Mouse (Mus musculus) bone marrow, adult 2 months (tissue): ENCODE measurements around the gene Adgre1. TPM values are rescaled to one million over a fixed set of nuclear protein-coding genes. Genes with fewer than 3 reads are reported as not detected.
A peak's percentile ranks its signal among the peaks of the same experiment; 100 is the strongest.

Experiments used
- H3K27ac ChIP-seq: fragments of 200-500 bp; 2 replicates; pipeline ENCODE4 v1.5.1; 2012; ENCODE audit warnings: low read depth, mild to moderate bottlenecking, control low read depth, inconsistent platforms, low read length; ENCODE audit not compliant: control insufficient read depth, poor library complexity, insufficient read depth
- H3K4me1 ChIP-seq: fragments of 200-500 bp; 2 replicates; pipeline ENCODE4 v1.6.1; 2011; ENCODE audit warnings: low read length; ENCODE audit not compliant: control insufficient read depth, insufficient read depth
- H3K4me3 ChIP-seq: fragments of 200-500 bp; replicated peaks from 2 replicates; pipeline ENCODE3; 2011; ENCODE audit warnings: mild to moderate bottlenecking, low read depth, low read length, control low read depth; ENCODE audit not compliant: control insufficient read depth
- CTCF ChIP-seq: fragments of 200-500 bp; IDR thresholded peaks from 2 replicates; pipeline ENCODE4 v1.5.1; 2011; ENCODE audit warnings: low read length, control low read depth; ENCODE audit not compliant: control insufficient read depth, insufficient read depth
- POLR2A ChIP-seq: fragments of 200-500 bp; IDR thresholded peaks from 2 replicates; pipeline ENCODE4 v1.6.1; 2011; ENCODE audit warnings: low read depth, mild to moderate bottlenecking, control low read depth, low read length, borderline replicate concordance; ENCODE audit not compliant: control insufficient read depth
- WGBS: fragments of 180-500 bp; shearing (Covaris S2); methylation state at CpG from one replicate; pipeline ENCODE4 v1.1.7; 2018; 5-methylcytosine and 5-hydroxymethylcytosine counted together
- polyA plus RNA-seq: library from polyadenylated mRNA; stranded (reverse); fragments of >200 nt; gene quantifications from 2 replicates; pipeline ENCODE4 v1.2.4, GENCODE M21; 2011; ENCODE audit warnings: low replicate concordance; ENCODE audit not compliant: missing spikeins, insufficient read depth, insufficient read length

Adgre1 gene
- polyA plus RNA-seq, 1 experiment, result 5.6 TPM

DNA sequence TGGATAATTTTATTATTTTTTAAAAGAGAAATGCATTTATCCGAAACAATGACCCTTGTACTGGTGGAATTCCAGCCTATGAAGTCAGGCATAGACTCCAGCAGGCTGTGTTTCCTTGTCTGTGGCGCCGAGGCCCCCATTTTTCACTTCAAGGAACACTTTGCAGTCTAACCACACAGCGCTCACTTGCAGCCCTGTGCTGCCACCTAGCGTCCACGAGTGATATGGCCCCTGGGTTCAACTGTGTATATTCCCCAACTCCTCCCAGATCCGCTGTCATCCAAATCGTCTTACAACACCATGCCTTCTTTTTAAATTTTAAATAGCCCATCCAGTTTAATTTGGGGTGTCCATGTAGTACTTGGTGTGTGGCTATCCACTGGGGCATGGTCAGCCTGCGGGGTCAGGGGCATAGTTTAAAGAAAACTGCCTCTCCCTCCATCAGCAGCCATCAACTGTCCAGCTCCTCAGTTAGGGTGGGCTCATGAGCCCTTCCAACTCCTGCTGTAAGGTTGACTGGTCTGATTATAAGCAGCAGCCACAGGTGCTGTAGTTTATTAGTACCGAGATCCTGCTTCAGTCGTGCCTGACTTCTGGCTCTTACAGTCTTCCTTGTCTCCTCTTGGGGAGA lies 22.7 kb upstream of the Adgre1 start:
- Histone ChIP-seq H3K27ac (no peak overlapping the region), H3K4me1 (peaks cover 14% of the 10 kb centered on the region), H3K4me3 (no peak overlapping the region)
- no peak for TF ChIP-seq POLR2A
- TF ChIP-seq CTCF, result peak; percentile 99
- WGBS, result 11% methylated on average over 11 of the region's 11 CpGs

DNA sequence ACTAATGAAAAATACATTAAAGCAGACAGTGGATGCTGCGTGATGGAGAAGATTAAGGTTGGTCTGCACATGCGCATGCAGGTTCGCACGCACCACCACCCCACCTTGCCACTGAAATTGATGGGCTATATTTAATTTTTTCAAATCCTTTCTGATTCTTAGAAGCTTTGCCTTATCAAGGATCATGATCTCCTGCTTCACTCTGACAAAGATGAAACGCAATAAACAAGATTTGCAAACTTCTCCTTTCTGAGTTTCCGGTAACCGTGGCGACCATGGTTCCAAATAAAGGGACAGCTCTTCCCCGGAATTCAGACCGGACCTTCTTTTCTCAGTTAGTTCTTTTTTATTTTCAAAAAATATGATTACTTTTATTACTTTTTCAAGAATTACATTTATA lies 20.5 kb upstream of the Adgre1 start:
- Histone ChIP-seq H3K4me1 (peaks cover 21% of the 10 kb centered on the region), H3K27ac (peak overlapping the region; percentile 50; the same call in 1 of the 2 replicates), H3K4me3 (peak overlapping the region; percentile 42)
- under 1% methylated on average over 10 of the region's 10 CpGs for WGBS
- TF ChIP-seq POLR2A, result no peak
- no peak for TF ChIP-seq CTCF

DNA sequence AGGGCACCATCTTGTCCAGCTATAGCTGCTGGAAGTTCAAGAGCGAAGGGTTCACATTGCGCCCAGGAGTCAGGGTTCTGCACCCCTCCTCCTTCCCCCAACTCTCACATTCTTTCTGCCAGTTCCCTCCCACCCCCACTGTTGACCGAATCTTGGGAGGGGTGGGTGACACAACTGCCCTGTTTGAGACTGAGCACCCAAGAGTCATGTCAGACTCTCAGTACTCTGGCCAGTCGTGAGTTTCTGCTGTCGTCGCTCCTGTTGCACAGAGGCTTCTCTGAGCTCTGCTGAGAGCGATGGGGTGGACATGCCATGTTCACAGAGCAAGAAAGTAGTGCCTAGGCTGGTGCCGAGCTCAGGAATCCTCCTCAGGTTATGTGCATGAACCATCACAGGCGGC lies 19.2 kb upstream of the Adgre1 start:
- Histone ChIP-seq H3K27ac (peak overlapping the region; percentile 56), H3K4me1 (peaks cover 23% of the 10 kb centered on the region), H3K4me3 (no peak overlapping the region)
- WGBS, result 54% methylated on average over 9 of the region's 9 CpGs
- no peak for TF ChIP-seq POLR2A
- no peak for TF ChIP-seq CTCF

DNA sequence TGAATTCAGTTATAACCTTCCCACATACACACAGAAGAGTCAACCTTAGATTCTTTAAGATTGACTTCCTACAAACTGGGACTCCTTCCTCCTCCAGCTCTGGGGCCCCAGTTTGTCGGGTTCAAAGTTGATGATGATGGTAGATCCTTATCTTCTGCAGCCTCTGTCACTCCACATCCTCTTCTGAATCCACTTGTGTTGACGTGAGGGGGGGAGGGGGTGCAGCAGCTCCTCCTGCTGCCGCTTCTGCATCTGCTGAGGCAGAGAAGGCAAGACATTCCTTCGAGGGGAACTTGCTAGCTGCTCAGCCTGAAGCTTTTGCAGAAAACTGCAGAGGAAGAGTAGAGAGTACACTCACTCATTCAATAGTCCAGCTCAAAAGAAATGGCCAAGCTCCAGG lies 16.9 kb upstream of the Adgre1 start:
- Histone ChIP-seq H3K4me1 (peaks cover 26% of the 10 kb centered on the region), H3K4me3 (no peak overlapping the region), H3K27ac (peak overlapping the region; percentile 36; the same call in 1 of the 2 replicates)
- TF ChIP-seq POLR2A (no peak), CTCF (no peak)
- 16% methylated on average over 4 of the region's 4 CpGs for WGBS

DNA sequence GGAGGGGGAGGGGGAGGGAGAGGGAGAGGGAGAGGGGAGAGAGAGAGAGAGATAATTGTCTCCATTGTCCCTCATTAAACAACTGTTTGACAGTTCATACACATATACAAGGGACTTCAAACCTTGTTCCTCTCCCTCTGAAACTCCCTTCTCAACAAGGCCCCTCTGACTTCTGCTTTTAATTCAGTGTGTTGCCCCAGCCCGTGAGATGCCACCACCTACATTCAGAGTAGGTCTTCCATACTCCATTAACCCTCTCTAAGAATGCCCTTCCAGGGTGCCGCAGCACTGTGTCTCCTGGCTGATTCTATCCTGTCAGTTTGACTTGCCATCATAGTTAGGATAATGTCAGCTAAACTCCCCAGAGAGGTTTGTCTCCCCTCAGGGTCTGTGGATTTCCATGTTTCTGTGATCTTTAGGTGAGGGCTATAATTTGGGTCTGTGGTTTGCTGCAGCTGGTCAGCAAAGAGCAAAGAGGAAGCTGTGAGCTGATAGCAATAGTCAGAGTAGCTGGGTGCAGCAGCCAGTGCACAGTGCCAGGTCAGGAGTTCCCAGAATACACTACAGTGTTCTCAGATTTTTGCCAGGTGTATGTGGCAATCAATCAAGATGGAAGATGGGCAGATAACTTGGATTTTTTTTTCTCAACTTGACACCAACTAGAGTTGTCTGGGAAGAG lies 14.3 kb upstream of the Adgre1 start:
- peak overlapping the region; percentile 87 for H3K27ac ChIP-seq
- whole genome bisulfite sequencing, result 3% methylated on average over 2 of the region's 2 CpGs
- H3K4me1 ChIP-seq, result peaks cover 20% of the 10 kb centered on the region
- H3K4me3 ChIP-seq, result no peak overlapping the region
- no peak for TF ChIP-seq CTCF
- TF ChIP-seq POLR2A, result no peak

DNA sequence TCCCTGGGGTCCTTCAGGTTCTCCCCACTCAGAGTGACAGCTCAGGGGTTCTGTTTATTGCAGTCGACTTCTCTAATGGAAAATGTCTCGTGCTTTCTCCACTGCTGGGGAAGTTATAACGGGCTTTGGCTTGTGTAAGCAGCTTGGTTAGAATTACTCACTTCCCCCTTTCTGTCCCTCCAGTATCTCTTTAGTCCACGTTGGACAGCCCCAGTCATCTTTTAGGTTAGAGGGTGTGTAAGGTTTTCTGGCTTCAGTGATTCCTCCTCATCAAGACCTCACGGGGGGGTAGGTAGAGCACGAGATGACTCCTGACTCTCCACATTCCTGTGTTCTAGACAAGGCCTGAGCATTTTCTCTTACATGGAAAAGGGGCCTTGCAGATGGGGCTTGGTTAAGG lies 11.5 kb upstream of the Adgre1 start:
- no peak for TF ChIP-seq POLR2A
- TF ChIP-seq CTCF, result no peak
- WGBS, result 3% methylated on average over 6 of the region's 6 CpGs
- Histone ChIP-seq H3K4me1 (peaks cover 13% of the 10 kb centered on the region), H3K27ac (peak overlapping the region; percentile 72), H3K4me3 (no peak overlapping the region)

DNA sequence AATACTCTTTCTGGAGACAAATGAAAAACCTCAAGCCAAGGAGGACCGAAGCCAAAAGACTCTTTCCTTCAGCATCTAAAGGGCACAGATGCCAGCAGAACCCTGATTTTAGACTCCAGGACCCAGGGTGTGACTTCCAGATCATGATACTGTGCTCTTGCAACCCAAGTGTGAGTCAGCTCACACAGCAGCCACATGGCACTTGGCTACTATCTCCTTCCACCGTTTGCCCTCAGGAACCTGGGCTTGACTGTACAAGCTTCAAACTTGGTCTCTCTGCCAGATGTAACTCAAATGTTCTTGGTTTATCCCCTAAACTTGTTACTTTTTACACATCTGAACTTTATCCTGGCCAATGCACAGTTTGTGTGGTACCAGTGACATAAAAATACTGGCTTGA lies 10.7 kb upstream of the Adgre1 start:
- 23% methylated on average over 2 of the region's 2 CpGs for WGBS
- TF ChIP-seq POLR2A (no peak), CTCF (no peak)
- Histone ChIP-seq H3K4me3 (no peak overlapping the region), H3K4me1 (peaks cover 10% of the 10 kb centered on the region), H3K27ac (peak overlapping the region; percentile 72)

DNA sequence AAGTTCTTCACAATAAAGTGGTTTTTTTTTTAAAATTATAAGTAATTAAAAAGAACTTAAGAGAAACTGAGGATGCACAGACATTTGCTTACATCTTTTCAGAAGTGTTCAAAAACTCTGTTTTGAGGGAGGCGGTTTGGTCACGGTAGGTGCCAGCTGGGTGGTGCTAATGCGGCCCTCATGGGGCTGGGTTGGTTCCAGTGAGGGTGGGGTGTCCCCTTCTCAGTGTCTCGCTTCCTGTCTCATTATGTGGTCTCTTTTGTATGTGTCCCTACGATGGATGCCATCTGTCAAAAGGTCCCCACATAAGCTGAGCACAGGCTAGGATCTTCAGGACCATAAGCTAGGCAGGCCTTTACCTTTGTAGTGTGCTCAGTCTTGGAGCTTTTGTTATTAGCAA lies 9.4 kb upstream of the Adgre1 start:
- TF ChIP-seq CTCF (no peak), POLR2A (no peak)
- H3K4me1 ChIP-seq, result peaks cover 8% of the 10 kb centered on the region
- H3K4me3 ChIP-seq, result no peak overlapping the region
- 51% methylated on average over 5 of the region's 5 CpGs for WGBS
- H3K27ac ChIP-seq, result peak overlapping the region; percentile 29; the same call in 1 of the 2 replicates

DNA sequence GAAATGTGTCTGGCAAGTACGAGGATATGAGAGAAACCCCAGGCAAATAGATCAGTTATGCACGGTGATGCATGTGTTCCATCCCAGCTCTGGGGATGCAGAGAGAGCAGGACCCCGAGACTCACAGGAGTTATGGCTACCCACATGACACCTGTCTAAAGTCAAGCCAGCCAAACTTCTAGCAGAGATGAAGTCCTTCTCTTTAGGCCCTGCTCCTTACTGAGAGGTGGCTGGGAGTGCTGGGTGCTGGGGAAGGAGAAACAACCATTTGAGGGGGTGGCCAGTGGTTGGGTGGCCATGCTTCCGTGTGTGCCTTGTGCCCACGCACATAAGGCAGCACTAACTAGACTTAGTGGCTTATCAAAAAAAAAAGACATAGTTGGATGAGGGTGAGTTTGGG lies 8.3 kb upstream of the Adgre1 start:
- 81% methylated on average over 5 of the region's 5 CpGs for whole genome bisulfite sequencing
- no peak overlapping the region for H3K4me3 ChIP-seq
- TF ChIP-seq POLR2A, result no peak
- no peak for TF ChIP-seq CTCF
- H3K27ac ChIP-seq, result no peak overlapping the region
- peaks cover 5% of the 10 kb centered on the region for H3K4me1 ChIP-seq
